Mouse (Mus musculus) brain, embryonic 14.5 days (tissue): ENCODE data around the gene Mylk.

Experiments
- CTCF ChIP-seq: fragments of 200-500 bp; IDR thresholded peaks from 2 replicates; pipeline ENCODE4 v1.5.1; 2012; ENCODE audit warnings: inconsistent platforms, mild to moderate bottlenecking, moderate library complexity, borderline replicate concordance; ENCODE audit not compliant: insufficient read depth, insufficient read length; ENCODE audit errors: extremely low read depth
- POLR2A ChIP-seq: fragments of 200-500 bp; IDR thresholded peaks from 2 replicates; pipeline ENCODE4 v1.6.1; 2012; ENCODE audit warnings: mild to moderate bottlenecking, inconsistent platforms, borderline replicate concordance; ENCODE audit not compliant: poor library complexity, insufficient read depth, insufficient read length, severe bottlenecking; ENCODE audit errors: extremely low read depth

DNA sequence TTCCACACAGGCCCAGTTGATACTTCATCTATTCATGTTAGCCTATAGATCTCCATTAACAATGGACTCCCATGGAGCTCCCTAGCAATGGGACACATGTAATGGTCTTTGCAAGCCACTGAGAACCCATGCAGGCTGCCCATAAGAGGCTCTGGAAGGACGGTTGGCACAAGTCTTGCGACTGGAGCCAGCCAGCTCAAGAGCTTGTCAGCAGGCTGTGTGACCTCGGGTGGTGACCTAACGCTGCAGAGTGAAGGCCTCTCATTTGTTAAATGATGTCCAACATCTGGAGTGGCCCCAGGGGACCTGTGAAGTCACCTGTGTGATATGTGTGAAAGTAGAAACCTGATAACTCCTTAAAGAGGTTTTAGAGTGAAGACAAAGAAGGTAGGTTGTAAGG, 252.0 kb downstream of the Mylk start:
- no peak for TF ChIP-seq CTCF
- no peak for TF ChIP-seq POLR2A
